Mouse (Mus musculus) embryonic fibroblast, embryonic 13.5 days (primary cell): ENCODE measurements at regions not wholly inside any gene's neighbourhood (a gene's known extent, or its start where the extent isn't known, plus 50 kb on each side); places are given as distances from the start of the nearest gene placed in this dataset.

Experiments used
- CTCF ChIP-seq: IDR thresholded peaks from 2 replicates; pipeline ENCODE4 v1.5.1; 2011; ENCODE audit warnings: mild to moderate bottlenecking, control low read depth, low read length, moderate library complexity, borderline replicate concordance; ENCODE audit not compliant: insufficient read depth
- POLR2A ChIP-seq: IDR thresholded peaks from 2 replicates; pipeline ENCODE4 v1.6.1; 2011; ENCODE audit warnings: low read depth, mild to moderate bottlenecking, control low read depth, low read length, moderate library complexity

DNA sequence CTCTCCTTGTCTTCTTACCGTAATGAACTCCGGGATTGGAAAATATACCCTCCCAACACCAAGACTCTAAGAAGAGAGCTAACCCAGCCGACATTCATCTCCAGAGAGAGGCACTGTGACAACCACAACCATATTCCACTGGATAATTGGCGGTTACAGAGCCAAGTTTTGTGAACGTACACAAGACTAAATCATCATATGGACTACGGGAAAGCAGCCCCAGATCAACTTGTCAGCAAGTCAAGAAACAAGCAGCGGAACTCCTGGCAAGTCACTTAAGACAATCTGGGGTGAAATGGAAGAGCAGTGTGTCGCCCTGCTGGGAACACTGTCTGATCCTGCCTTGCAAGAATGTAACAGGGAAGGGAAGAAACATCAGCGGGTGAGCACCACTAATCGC is 52.6 kb upstream of the Bach2 start:
- no peak for TF ChIP-seq CTCF
- no peak for TF ChIP-seq POLR2A
